Mouse (Mus musculus): ENCODE measurements around the gene Msh2.

- TF ChIP-seq CTCF (IDR thresholded peaks at IDR 0.05; ENCODE audit: low read depth) (no peak), EP300 (IDR thresholded peaks at IDR 0.05; ENCODE audit: low read depth) (no peak)
Observed at GRCm38 (mm10) chr17:87726489-87727356, 54.6 kb downstream of the Msh2 start.

Measured in liver, postnatal 0 days (tissue).